Comparison of ENCODE assay signal across 12 mouse cellular contexts in the genomic region with DNA sequence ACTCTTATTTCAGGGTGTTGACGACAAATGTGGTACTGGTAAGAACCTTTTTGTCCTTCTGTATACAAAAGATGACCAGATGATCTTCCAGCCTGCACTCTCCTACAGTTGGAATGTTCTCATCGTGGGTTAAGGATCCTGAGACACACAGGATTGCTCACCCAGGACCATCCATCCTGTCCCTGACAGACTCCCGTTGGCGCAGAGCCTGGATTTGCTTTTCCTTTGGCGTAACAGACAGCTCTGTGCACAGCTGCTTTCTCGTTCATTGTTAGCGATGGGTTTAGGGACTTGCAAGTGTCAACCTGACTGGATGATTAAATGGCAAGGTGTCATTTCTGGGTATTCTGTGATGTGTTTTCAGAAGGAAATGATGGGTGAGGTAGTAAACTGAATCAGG. TPM values are rescaled to one million over a fixed set of nuclear protein-coding genes. Genes with fewer than 3 reads are reported as not detected.
DNase-seq lines count a peak whose midpoint lies in the region; ATAC-seq lines count a peak whose summit lies in the region.
"Had no signal": no experiment of that assay in that cellular context is flagged by ENCODE, and none has a peak within 500 bp of the region (broad histone marks: within the 10 kb centered on the region; RNA-seq: fewer than 3 reads in every experiment).

No protein-coding gene starts in this region.

- no peak overlapping the region for H3K4me2 ChIP-seq in forebrain, embryonic 15.5 days (replicated peaks)
- H3K4me2 ChIP-seq: forebrain, embryonic 13.5 days; neural tube, embryonic 13.5 days had no signal

- H3K27ac ChIP-seq in macrophage = peak overlapping the region; percentile 52; the same call in 1 of the 2 replicates
- H3K27ac ChIP-seq in forebrain, embryonic 15.5 days (replicated peaks) = no peak overlapping the region
- H3K27ac ChIP-seq: forebrain, embryonic 13.5 days; neural tube, embryonic 13.5 days had no signal

- DNase-seq in adrenal gland, adult (ENCODE audit: inconsistent age in 2 of 2, low spot score in 1 of 2) = peak; percentile 67 to 80
- no peak for DNase-seq in adrenal gland, postnatal 4 days (ENCODE audit: low spot score in 2 of 2)
- peak; percentile 23 for DNase-seq in left cerebral cortex, postnatal 4 days
- DNase-seq in left cerebral cortex, postnatal 36 days (ENCODE audit: low spot score in 2 of 2) = no peak
- DNase-seq in kidney, postnatal 10 days = peak; percentile 55
- no peak for DNase-seq in embryo, embryonic 10 days (ENCODE audit: low spot score)

- H3K79me2 ChIP-seq in macrophage (ENCODE audit: inconsistent target) = no peaks in the 10 kb centered on the region

- H3K4me3 ChIP-seq in macrophage (ENCODE audit: inconsistent target) = no peak overlapping the region
- no peak overlapping the region for H3K4me3 ChIP-seq in forebrain, embryonic 15.5 days
- H3K4me3 ChIP-seq: forebrain, embryonic 13.5 days; neural tube, embryonic 13.5 days had no signal

- no peak overlapping the region for H3K9ac ChIP-seq in forebrain, embryonic 15.5 days (replicated peaks)
- H3K9ac ChIP-seq: forebrain, embryonic 13.5 days; neural tube, embryonic 13.5 days had no signal

- 0 out of 2 replicates have a peak, but pooled peaks cover 4% of the 10 kb centered on the region for H3K4me1 ChIP-seq in forebrain, embryonic 15.5 days
- H3K4me1 ChIP-seq: forebrain, embryonic 13.5 days had no signal

- H3K27me3 ChIP-seq in forebrain, embryonic 15.5 days = no peaks in the 10 kb centered on the region
- H3K27me3 ChIP-seq: forebrain, embryonic 13.5 days; neural tube, embryonic 13.5 days had no signal

- 94% methylated on average over 7 of the region's 7 CpGs for WGBS in macrophage (ENCODE audit: missing documents)
- 70% methylated on average over 7 of the region's 7 CpGs for WGBS in forebrain, embryonic 15.5 days

- no peaks in the 10 kb centered on the region for H3K36me3 ChIP-seq in macrophage (ENCODE audit: inconsistent target)
- H3K36me3 ChIP-seq in forebrain, embryonic 15.5 days = no peaks in the 10 kb centered on the region
- H3K36me3 ChIP-seq: neural tube, embryonic 13.5 days had no signal

- intact Hi-C loops in left cerebral cortex, postnatal 4 days (cut with DNase I) = no loop called here
- intact Hi-C loops in left cerebral cortex, postnatal 36 days (cut with DNase I) = no loop called here

- no peaks in the 10 kb centered on the region for H3K9me3 ChIP-seq in forebrain, embryonic 15.5 days
- H3K9me3 ChIP-seq: forebrain, embryonic 13.5 days; neural tube, embryonic 13.5 days had no signal

- no peak for ATAC-seq in forebrain, embryonic 15.5 days (replicated peaks)
- ATAC-seq: forebrain, embryonic 13.5 days had no signal

RNA-seq across cellular contexts. Expression of a gene that starts 14.1 kb away (rescaled TPM):
- total RNA-seq in adrenal gland, postnatal 4 days (2021) = not detected
- not detected for total RNA-seq in left cerebral cortex, postnatal 4 days (2021)
- total RNA-seq in left cerebral cortex, postnatal 36 days (2021) = not detected
- total RNA-seq in macrophage (2018; cell fraction: chromatin; rRNA removed) = 100 to 1,000 TPM in 1 of 26 experiments, 10 to 100 TPM in 9, 1 to 10 TPM in 7, not detected in 9; 2.1 to 307 (median 15.5) TPM
- total RNA-seq in macrophage (2018; cell fraction: cytosol; rRNA removed) = 100 to 1,000 TPM in 4 of 26 experiments, 10 to 100 TPM in 7, 1 to 10 TPM in 9, under 1 TPM in 2, not detected in 4; 0.26 to 502 (median 9.1) TPM
- total RNA-seq in macrophage (2018; cell fraction: nucleus; rRNA removed) = 100 to 1,000 TPM in 6 of 26 experiments, 10 to 100 TPM in 11, 1 to 10 TPM in 7, not detected in 2; 1.1 to 822 (median 33.3) TPM
- polyA plus RNA-seq in macrophage (2018) = 0.23 TPM in 1 of 3 replicates, not detected in the others
- not detected in 2 replicates for polyA plus RNA-seq in forebrain, embryonic 15.5 days (2015; fragmentation: Nextera tagmentation; extraction: Ambion mirVana)
- polyA plus RNA-seq: forebrain, embryonic 13.5 days; inflammation-experienced regulatory T-cells, adult 6 months; liver, embryonic 14.5 days; neural tube, embryonic 13.5 days had no signal

RNA-seq across cellular contexts. Expression of a gene that starts 21.4 kb away (rescaled TPM):
- not detected for total RNA-seq in adrenal gland, postnatal 4 days (2021)
- not detected for total RNA-seq in left cerebral cortex, postnatal 4 days (2021)
- not detected for total RNA-seq in left cerebral cortex, postnatal 36 days (2021)
- not detected for total RNA-seq in macrophage (2018; cell fraction: chromatin; rRNA removed)
- not detected for total RNA-seq in macrophage (2018; cell fraction: cytosol; rRNA removed)
- total RNA-seq in macrophage (2018; cell fraction: nucleus; rRNA removed) = not detected
- polyA plus RNA-seq in macrophage (2018) = not detected in 3 replicates
- not detected in 2 replicates for polyA plus RNA-seq in forebrain, embryonic 15.5 days (2015; fragmentation: Nextera tagmentation; extraction: Ambion mirVana)
- polyA plus RNA-seq: forebrain, embryonic 13.5 days; inflammation-experienced regulatory T-cells, adult 6 months; liver, embryonic 14.5 days; neural tube, embryonic 13.5 days had no signal

RNA-seq across cellular contexts. Expression of a gene that starts 35.0 kb away (rescaled TPM):
- total RNA-seq in adrenal gland, postnatal 4 days (2021) = not detected
- total RNA-seq in left cerebral cortex, postnatal 4 days (2021) = not detected
- not detected for total RNA-seq in left cerebral cortex, postnatal 36 days (2021)
- total RNA-seq in macrophage (2018; cell fraction: chromatin; rRNA removed) = not detected
- total RNA-seq in macrophage (2018; cell fraction: cytosol; rRNA removed) = not detected
- total RNA-seq in macrophage (2018; cell fraction: nucleus; rRNA removed) = not detected
- not detected in 3 replicates for polyA plus RNA-seq in macrophage (2018)
- polyA plus RNA-seq in forebrain, embryonic 15.5 days (2015; fragmentation: Nextera tagmentation; extraction: Ambion mirVana) = not detected in 2 replicates
- polyA plus RNA-seq: forebrain, embryonic 13.5 days; inflammation-experienced regulatory T-cells, adult 6 months; liver, embryonic 14.5 days; neural tube, embryonic 13.5 days had no signal

RNA-seq across cellular contexts. Expression of a gene that starts 55.5 kb away (rescaled TPM):
- not detected for total RNA-seq in adrenal gland, postnatal 4 days (2021)
- not detected for total RNA-seq in left cerebral cortex, postnatal 4 days (2021)
- total RNA-seq in left cerebral cortex, postnatal 36 days (2021) = not detected
- not detected for total RNA-seq in macrophage (2018; cell fraction: chromatin; rRNA removed)
- not detected for total RNA-seq in macrophage (2018; cell fraction: cytosol; rRNA removed)
- total RNA-seq in macrophage (2018; cell fraction: nucleus; rRNA removed) = not detected
- not detected in 3 replicates for polyA plus RNA-seq in macrophage (2018)
- polyA plus RNA-seq in forebrain, embryonic 15.5 days (2015; fragmentation: Nextera tagmentation; extraction: Ambion mirVana) = not detected in 2 replicates
- polyA plus RNA-seq: forebrain, embryonic 13.5 days; inflammation-experienced regulatory T-cells, adult 6 months; liver, embryonic 14.5 days; neural tube, embryonic 13.5 days had no signal

Comparison
In these comparisons a context has a peak if more than half of its experiments do, and no peak if none do; other contexts are left out.
1. DNase-seq: peak in adrenal gland, adult (2 of 2), left cerebral cortex, postnatal 4 days (single experiment) and kidney, postnatal 10 days (single experiment); none in adrenal gland, postnatal 4 days (0 of 2), left cerebral cortex, postnatal 36 days (0 of 2) and embryo, embryonic 10 days (single experiment).